9 mouse cellular contexts compared by ENCODE assay signal in genomic region chr12:26311548-26311947, GRCm38 (mm10).
DNase-seq lines count a peak whose midpoint lies in the region; ATAC-seq and TF ChIP-seq lines count a peak whose summit lies in the region.
"Had no signal": no experiment of that assay in that cellular context is flagged by ENCODE, and none has a peak within 500 bp of the region (broad histone marks: within the 10 kb centered on the region; RNA-seq: fewer than 3 reads in every experiment).

No protein-coding gene starts in this region.

- peak; percentile 90 for TF ChIP-seq CTCF in left cerebral cortex, adult 2 months (IDR thresholded peaks at IDR 0.05)
- peak; percentile 95 for TF ChIP-seq CTCF in layer of hippocampus, adult 2 months (conservative IDR thresholded peaks at IDR 0.05)

- intact Hi-C loops in left cerebral cortex, adult 2 months (cut with DNase I): no loop called here

- peak; percentile 53; the same call in 1 of the 2 replicates for ATAC-seq in cerebellum, adult (ENCODE audit: insufficient number of reproducible peaks, low FRiP score, low TSS enrichment)
- ATAC-seq in forebrain, embryonic 15.5 days (replicated peaks): peak; percentile 50; the same call in 1 of the 2 replicates
- no peak for ATAC-seq in monocyte, adult 5-6 weeks (replicated peaks; ENCODE audit: insufficient number of reproducible peaks, low FRiP score, low TSS enrichment, poor library complexity, severe bottlenecking)

- H3K9me3 ChIP-seq in forebrain, embryonic 15.5 days: no peaks in the 10 kb centered on the region
- H3K9me3 ChIP-seq: midbrain, embryonic 12.5 days had no signal

- no peak overlapping the region for H3K27ac ChIP-seq in left cerebral cortex, adult 2 months
- no peak overlapping the region for H3K27ac ChIP-seq in forebrain, embryonic 15.5 days (replicated peaks)
- no peak overlapping the region for H3K27ac ChIP-seq in layer of hippocampus, adult 2 months
- H3K27ac ChIP-seq: midbrain, embryonic 12.5 days had no signal

- peaks cover 25% of the 10 kb centered on the region for H3K36me3 ChIP-seq in forebrain, embryonic 15.5 days

- H3K9ac ChIP-seq in forebrain, embryonic 15.5 days (replicated peaks): no peak overlapping the region
- H3K9ac ChIP-seq: midbrain, embryonic 12.5 days had no signal

- no peak overlapping the region for H3K4me2 ChIP-seq in forebrain, embryonic 15.5 days (replicated peaks)
- H3K4me2 ChIP-seq: midbrain, embryonic 12.5 days had no signal

- H3K4me1 ChIP-seq in forebrain, embryonic 15.5 days: no peaks in the 10 kb centered on the region
- H3K4me1 ChIP-seq: midbrain, embryonic 12.5 days had no signal

- DNase-seq in left cerebral cortex, adult 2 months (ENCODE audit: extremely low spot score in 1 of 2, low spot score in 2 of 2): peak; percentile 55 to 65
- no peak for DNase-seq in left cerebral cortex, adult 11 months (ENCODE audit: low spot score)
- peak; percentile 4 for DNase-seq in MEL-GATA-1-ER (ENCODE audit: extremely low read depth, low read depth)
- DNase-seq in layer of hippocampus, adult 2 months (ENCODE audit: low spot score in 2 of 2): peak; percentile 56 to 76
- DNase-seq in natural killer cell, adult 2 months (ENCODE audit: low spot score in 2 of 2): peak; percentile 22 to 47

- no peaks in the 10 kb centered on the region for H3K27me3 ChIP-seq in forebrain, embryonic 15.5 days
- H3K27me3 ChIP-seq: midbrain, embryonic 12.5 days had no signal

- H3K4me3 ChIP-seq in left cerebral cortex, adult 2 months: no peak overlapping the region
- H3K4me3 ChIP-seq in forebrain, embryonic 15.5 days: no peak overlapping the region
- no peak overlapping the region for H3K4me3 ChIP-seq in layer of hippocampus, adult 2 months
- H3K4me3 ChIP-seq: midbrain, embryonic 12.5 days had no signal
